Mouse (Mus musculus) embryonic facial prominence, embryonic 11.5 days (tissue): ENCODE data around the gene Aar2. TPM values are rescaled to one million over a fixed set of nuclear protein-coding genes. Genes with fewer than 3 reads are reported as not detected.
"Not testable (repeated sequence)": the region's sequence is repeated elsewhere in the genome, so short reads cannot be mapped to it uniquely, and the experiment has no call there.

Experiments
- ATAC-seq: fragments of 200-750 bp; cut with Nextera tagmentation; replicated peaks from 2 replicates; pipeline ENCODE4 v1.8.0; 2017; ENCODE audit warnings: low read depth; ENCODE audit not compliant: insufficient number of reproducible peaks, low FRiP score, low TSS enrichment
- DNase-seq: peaks from one replicate; pipeline ENCODE4 v3.0.0-alpha.2; 2015; ENCODE audit warnings: low spot score
- H3K27ac ChIP-seq: fragments of 300-500 bp; sonication (generic); replicated peaks from 2 replicates; pipeline ENCODE4 v1.5.1; 2014; ENCODE audit warnings: mild to moderate bottlenecking, low read depth, low read length, control low read depth
- H3K27me3 ChIP-seq: fragments of 300-500 bp; sonication (generic); 2 replicates; pipeline ENCODE4 v1.6.1; 2014; ENCODE audit warnings: mild to moderate bottlenecking, low read length, moderate library complexity, mixed read lengths; ENCODE audit not compliant: control insufficient read depth, insufficient read depth
- H3K36me3 ChIP-seq: fragments of 300-500 bp; sonication (generic); replicated peaks from 2 replicates; pipeline ENCODE4 v1.6.1; 2014; ENCODE audit warnings: low read depth, mild to moderate bottlenecking, low read length, moderate library complexity, mixed read lengths; ENCODE audit not compliant: control insufficient read depth, insufficient read depth
- H3K4me1 ChIP-seq: fragments of 300-500 bp; sonication (generic); 2 replicates; pipeline ENCODE4 v1.6.1; 2014; ENCODE audit warnings: low read length, mixed read lengths; ENCODE audit not compliant: control insufficient read depth, insufficient read depth
- H3K4me2 ChIP-seq: fragments of 300-500 bp; sonication (generic); 2 replicates; pipeline ENCODE4 v1.6.1; 2014; ENCODE audit warnings: low read depth, mild to moderate bottlenecking, control low read depth, low read length, moderate library complexity
- H3K4me3 ChIP-seq: fragments of 300-500 bp; sonication (generic); 2 replicates; pipeline ENCODE4 v1.5.1; 2014; ENCODE audit warnings: low read depth, low read length, control low read depth
- H3K9ac ChIP-seq: fragments of 300-500 bp; sonication (generic); replicated peaks from 2 replicates; pipeline ENCODE4 v1.6.1; 2014; ENCODE audit warnings: mild to moderate bottlenecking, control low read depth, low read length
- H3K9me3 ChIP-seq: fragments of 300-500 bp; sonication (generic); replicated peaks from 2 replicates; pipeline ENCODE4 v1.6.1; 2016; ENCODE audit warnings: mild to moderate bottlenecking, low read length, inconsistent platforms, mixed read lengths; ENCODE audit not compliant: control insufficient read depth
- WGBS: fragments of 180-500 bp; shearing (Covaris S2); extraction: QIAGEN DNeasy Blood & Tissue Kit; methylation state at CpG from one replicate; pipeline ENCODE4 v1.1.7; 2014; 5-methylcytosine and 5-hydroxymethylcytosine counted together
- polyA plus RNA-seq: library from polyadenylated mRNA; unstranded; fragments of >200 nt; fragmentation: Nextera tagmentation; extraction: Ambion mirVana; gene quantifications from 2 replicates; pipeline ENCODE4 v1.2.1, GENCODE M21; 2014

The Aar2 gene
- polyA plus RNA-seq, 1 experiment from 2014 or later = 51.0 TPM

- 65% methylated on average over 2 of the region's 2 CpGs for WGBS
- peak; percentile 95 for ATAC-seq
Observed at GRCm38 (mm10) chr2:156516678-156517077, 30.7 kb upstream of the Aar2 start.

GRCm38 (mm10) chr2:156518306-156518705 is 29.1 kb upstream of the Aar2 start:
- no peaks in the 10 kb centered on the region for H3K4me1 ChIP-seq
- ATAC-seq = no peak
- 79% methylated on average over 6 of the region's 6 CpGs for WGBS
- H3K27me3 ChIP-seq = no peaks in the 10 kb centered on the region
- 0 out of 2 replicates have a peak, but pooled peaks cover 2% of the 10 kb centered on the region for H3K36me3 ChIP-seq
- no peak overlapping the region for H3K9ac ChIP-seq
- H3K4me2 ChIP-seq = no peak overlapping the region
- no peak for DNase-seq
- H3K27ac ChIP-seq = no peak overlapping the region
- no peak overlapping the region for H3K4me3 ChIP-seq
- no peaks in the 10 kb centered on the region for H3K9me3 ChIP-seq

More at GRCm38 (mm10) chr2:156516678-156517077, 30.7 kb upstream of the Aar2 start:
- not testable (repeated sequence) for H3K36me3 ChIP-seq, H3K9ac ChIP-seq, H3K27me3 ChIP-seq, DNase-seq, H3K4me2 ChIP-seq, H3K4me3 ChIP-seq, H3K9me3 ChIP-seq, H3K27ac ChIP-seq, H3K4me1 ChIP-seq

- DNase-seq (no peak), ATAC-seq (no peak)
- no peak overlapping the region for H3K4me3 ChIP-seq
- WGBS = 86% methylated on average over 5 of the region's 5 CpGs
- H3K9me3 ChIP-seq = no peaks in the 10 kb centered on the region
- no peaks in the 10 kb centered on the region for H3K36me3 ChIP-seq
- no peak overlapping the region for H3K27ac ChIP-seq
- H3K4me2 ChIP-seq = no peak overlapping the region
- no peaks in the 10 kb centered on the region for H3K27me3 ChIP-seq
- H3K9ac ChIP-seq = no peak overlapping the region
- H3K4me1 ChIP-seq = no peaks in the 10 kb centered on the region
Observed at GRCm38 (mm10) chr2:156519584-156519983, 27.8 kb upstream of the Aar2 start.

- Histone ChIP-seq H3K9ac (no peak overlapping the region), H3K36me3 (no peaks in the 10 kb centered on the region), H3K27me3 (no peaks in the 10 kb centered on the region), H3K4me3 (no peak overlapping the region), H3K27ac (no peak overlapping the region), H3K4me2 (no peak overlapping the region), H3K4me1 (no peaks in the 10 kb centered on the region), H3K9me3 (no peaks in the 10 kb centered on the region)
- 0 out of 2 replicates have a peak, but pooled peaks have one; percentile 34 for ATAC-seq
- 88% methylated on average over 11 of the region's 11 CpGs for WGBS
- DNase-seq = no peak
Observed at GRCm38 (mm10) chr2:156522994-156523393, 24.4 kb upstream of the Aar2 start.

GRCm38 (mm10) chr2:156524078-156524477 is 23.3 kb upstream of the Aar2 start:
- peak; percentile 7 for DNase-seq
- Histone ChIP-seq H3K9me3 (no peaks in the 10 kb centered on the region), H3K4me2 (no peak overlapping the region), H3K4me1 (no peaks in the 10 kb centered on the region), H3K9ac (no peak overlapping the region), H3K4me3 (no peak overlapping the region), H3K27me3 (no peaks in the 10 kb centered on the region), H3K36me3 (no peaks in the 10 kb centered on the region), H3K27ac (no peak overlapping the region)
- ATAC-seq = no peak
- 22% methylated on average over 3 of the region's 3 CpGs for WGBS

- Histone ChIP-seq H3K27me3 (no peaks in the 10 kb centered on the region), H3K36me3 (no peaks in the 10 kb centered on the region), H3K27ac (no peak overlapping the region), H3K9me3 (no peaks in the 10 kb centered on the region), H3K4me2 (no peak overlapping the region), H3K4me1 (no peaks in the 10 kb centered on the region; the same call in 1 of the 2 replicates), H3K4me3 (no peak overlapping the region), H3K9ac (no peak overlapping the region)
- WGBS = 46% methylated on average over 2 of the region's 2 CpGs
- ATAC-seq (no peak), DNase-seq (peak; percentile 75)
Observed at GRCm38 (mm10) chr2:156529726-156530125, 17.7 kb upstream of the Aar2 start.

GRCm38 (mm10) chr2:156533160-156533559 is 14.2 kb upstream of the Aar2 start:
- no peak overlapping the region for H3K27ac ChIP-seq
- H3K27me3 ChIP-seq = no peaks in the 10 kb centered on the region
- no peak overlapping the region for H3K4me3 ChIP-seq
- H3K9me3 ChIP-seq = no peaks in the 10 kb centered on the region
- H3K4me1 ChIP-seq = no peaks in the 10 kb centered on the region; the same call in 1 of the 2 replicates
- DNase-seq = no peak
- no peaks in the 10 kb centered on the region for H3K36me3 ChIP-seq
- no peak overlapping the region for H3K9ac ChIP-seq
- no peak overlapping the region for H3K4me2 ChIP-seq
- no peak for ATAC-seq
- WGBS = 83% methylated on average over 2 of the region's 2 CpGs

GRCm38 (mm10) chr2:156538817-156539555 is 8.4 kb upstream of the Aar2 start:
- ATAC-seq (no peak), DNase-seq (no peak)
- Histone ChIP-seq H3K9me3 (no peaks in the 10 kb centered on the region), H3K9ac (no peak overlapping the region), H3K27ac (no peak overlapping the region), H3K27me3 (no peaks in the 10 kb centered on the region), H3K4me1 (no peaks in the 10 kb centered on the region), H3K4me2 (no peak overlapping the region), H3K4me3 (no peak overlapping the region), H3K36me3 (no peaks in the 10 kb centered on the region)
- WGBS = 85% methylated on average over 7 of the region's 7 CpGs
